Mouse (Mus musculus): ENCODE results near the gene Usp6nl. TPM values are rescaled to one million over a fixed set of nuclear protein-coding genes. Genes with fewer than 3 reads are reported as not detected.

Usp6nl gene
- polyA plus RNA-seq, 2 experiments from 2014 or later: 7.7 to 10.2 TPM

DNA sequence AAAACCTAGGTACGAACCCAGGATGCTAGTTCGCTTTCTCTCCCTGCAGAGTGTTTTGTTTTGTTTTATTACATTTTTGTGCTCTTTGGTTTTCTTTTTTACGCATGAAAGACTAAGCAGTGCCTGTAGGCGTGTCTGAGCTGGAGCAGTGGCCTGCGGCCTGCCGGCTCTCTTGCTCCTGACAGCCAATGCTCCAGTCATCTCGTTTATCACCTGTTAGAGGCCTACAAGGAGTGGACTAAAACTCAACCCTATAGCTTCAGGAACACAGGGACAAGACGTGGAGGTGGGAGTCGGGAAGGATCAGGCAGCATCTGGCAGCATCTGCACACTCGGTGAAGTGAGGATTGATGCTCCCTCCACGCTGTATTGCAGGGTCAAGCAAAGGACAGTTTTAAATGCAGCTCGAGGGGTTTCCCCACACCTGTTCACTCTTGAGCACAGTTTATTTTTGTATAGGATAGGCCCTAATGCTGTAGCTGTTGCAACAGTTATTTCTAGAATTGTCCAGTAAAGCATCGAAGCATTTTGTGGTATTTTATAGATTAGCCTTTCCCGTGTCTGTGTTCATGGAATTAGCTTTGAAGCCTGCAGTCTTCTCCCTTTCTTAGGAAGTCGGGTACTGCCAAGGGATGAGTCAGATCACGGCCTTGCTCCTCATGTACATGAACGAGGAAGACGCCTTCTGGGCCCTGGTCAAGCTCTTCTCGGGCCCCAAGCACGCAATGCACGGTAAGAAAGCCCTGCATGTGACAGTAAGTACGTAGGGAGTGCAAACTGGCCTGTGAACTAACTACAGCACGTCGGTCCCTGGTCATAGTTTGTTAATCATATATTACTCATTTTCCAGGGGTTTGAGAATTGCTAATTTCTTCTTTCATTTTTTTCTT is 101.4 kb downstream of the Usp6nl start:
- no peak for ATAC-seq

- ATAC-seq: no peak
Measured at GRCm38 (mm10) chr2:6424851-6425250, 102.4 kb downstream of the Usp6nl start.

DNA sequence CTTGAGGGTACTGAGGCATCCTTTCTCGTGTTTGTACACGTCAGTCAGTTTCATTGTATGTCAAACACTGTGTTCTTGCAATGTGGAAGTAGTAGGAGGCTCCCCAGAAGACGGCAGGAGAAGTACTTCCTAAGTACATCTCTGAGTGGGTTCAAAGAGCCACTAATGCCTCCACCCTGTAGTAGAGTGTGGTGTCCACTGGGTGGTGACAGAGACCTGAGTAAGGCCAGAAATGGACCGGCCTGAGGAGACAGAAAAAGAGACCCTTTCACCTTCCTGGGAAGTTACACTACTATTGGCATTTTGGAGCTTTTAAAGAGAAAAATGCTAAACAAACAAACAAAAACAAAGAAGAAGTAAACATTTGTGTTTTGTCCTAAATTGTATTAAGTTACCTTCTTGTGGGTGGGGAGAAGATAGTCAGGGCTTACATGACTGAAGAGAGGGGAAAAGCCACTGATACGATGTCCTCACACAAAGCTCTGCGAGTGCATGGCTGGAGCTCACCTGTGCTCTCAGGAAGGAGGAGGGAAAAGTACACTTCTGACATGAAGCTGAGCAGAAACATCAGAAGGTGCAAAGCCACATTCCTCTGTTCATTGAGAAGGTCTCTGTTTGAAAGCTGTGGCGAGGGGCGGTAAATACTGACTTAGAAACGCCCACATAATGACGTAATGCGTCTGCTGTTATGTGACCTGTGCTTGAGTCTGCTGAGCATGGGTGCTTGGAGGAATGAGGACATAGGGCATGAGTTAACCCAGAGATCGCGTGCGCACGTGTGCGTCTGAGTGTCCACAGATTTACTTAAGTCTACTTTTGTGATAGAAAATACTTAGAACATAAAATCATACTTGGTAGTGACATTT is 113.9 kb downstream of the Usp6nl start:
- no peak for ATAC-seq

DNA sequence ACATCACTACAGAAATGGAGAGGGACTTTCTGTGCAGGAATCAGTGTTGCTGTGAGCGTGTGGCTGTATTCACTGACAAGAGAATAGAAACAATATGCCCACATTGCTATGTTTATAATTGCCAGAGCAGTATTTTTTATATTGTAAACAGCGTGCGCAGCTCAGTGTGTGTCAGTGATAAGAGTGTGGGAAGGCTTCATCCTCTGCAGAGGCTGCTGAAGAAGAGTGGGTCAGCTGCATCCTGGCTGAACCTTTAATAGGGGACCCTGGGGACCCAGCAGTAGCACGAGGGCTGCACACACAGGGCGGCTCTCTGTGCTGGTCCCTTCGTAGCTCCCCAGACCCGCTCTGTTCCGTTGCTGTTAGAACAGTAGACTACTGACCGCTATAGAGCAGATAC is 119.2 kb downstream of the Usp6nl start:
- ATAC-seq: no peak

DNA sequence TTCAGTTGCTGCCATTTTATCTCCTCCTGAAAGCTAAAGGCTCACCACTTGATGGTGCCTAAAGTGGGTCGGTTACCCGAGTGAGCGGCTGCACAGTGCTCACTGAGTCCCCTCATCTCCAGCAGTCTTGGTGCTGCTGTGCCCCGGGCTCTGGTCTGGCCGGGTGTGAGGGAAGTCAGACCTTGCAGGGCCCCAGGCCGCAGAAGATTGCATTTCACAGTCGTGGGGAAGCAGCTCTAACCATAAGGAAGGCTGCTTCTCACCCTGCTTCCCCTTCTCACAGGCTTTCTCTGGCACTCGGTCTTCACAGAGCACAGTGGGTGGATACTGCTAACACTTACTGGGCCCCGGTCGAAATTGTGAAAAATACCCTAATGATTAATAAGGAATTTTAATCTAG is 119.8 kb downstream of the Usp6nl start:
- ATAC-seq: no peak

DNA sequence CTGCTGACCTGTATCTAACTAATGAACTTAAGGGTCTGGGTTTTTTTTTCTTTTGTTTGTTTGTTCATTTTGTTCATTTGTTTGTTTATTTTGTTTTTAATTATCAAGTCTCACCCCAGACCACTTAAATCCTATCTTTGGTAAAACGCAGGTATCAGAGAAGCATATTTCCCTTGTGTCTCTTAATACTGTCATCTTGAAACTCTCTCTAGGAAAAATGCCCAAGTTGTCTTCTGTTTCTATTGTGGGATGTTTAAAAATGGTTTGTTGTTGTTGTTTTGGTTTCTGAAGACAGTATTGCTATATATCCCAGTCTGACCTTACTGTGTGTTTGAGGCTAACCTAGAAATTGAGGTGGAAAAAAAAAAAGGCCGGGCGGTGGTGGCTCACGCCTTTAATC is 121.5 kb downstream of the Usp6nl start:
- no peak for ATAC-seq

GRCm38 (mm10) chr2:6444723-6445169 is 122.3 kb downstream of the Usp6nl start:
- no peak for ATAC-seq

GRCm38 (mm10) chr2:6445858-6446257 is 123.4 kb downstream of the Usp6nl start:
- no peak for ATAC-seq

DNA sequence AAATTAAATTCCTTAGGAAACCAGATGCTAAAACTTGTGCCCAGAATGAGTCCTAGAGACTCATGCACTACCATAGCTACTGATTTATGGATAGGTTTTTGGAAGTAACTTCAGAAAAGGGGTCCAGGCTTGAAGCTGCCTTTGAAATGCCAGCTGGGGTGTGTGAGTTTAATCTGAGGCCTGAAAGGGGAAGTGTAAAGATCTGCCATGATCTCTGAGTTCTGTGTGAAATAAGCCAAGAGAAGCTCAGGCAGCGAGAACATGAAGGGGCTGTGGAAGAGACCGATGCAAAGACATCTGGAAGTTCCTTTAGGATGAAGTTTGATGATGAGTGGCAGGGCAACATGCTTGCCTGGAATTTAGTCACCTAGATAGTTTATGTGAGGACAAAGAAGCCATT is 126.4 kb downstream of the Usp6nl start:
- ATAC-seq: no peak

- ATAC-seq: no peak
Measured at GRCm38 (mm10) chr2:6449656-6450055, 127.2 kb downstream of the Usp6nl start.

- no peak for ATAC-seq
Measured at GRCm38 (mm10) chr2:6450544-6450943, 128.1 kb downstream of the Usp6nl start.

DNA sequence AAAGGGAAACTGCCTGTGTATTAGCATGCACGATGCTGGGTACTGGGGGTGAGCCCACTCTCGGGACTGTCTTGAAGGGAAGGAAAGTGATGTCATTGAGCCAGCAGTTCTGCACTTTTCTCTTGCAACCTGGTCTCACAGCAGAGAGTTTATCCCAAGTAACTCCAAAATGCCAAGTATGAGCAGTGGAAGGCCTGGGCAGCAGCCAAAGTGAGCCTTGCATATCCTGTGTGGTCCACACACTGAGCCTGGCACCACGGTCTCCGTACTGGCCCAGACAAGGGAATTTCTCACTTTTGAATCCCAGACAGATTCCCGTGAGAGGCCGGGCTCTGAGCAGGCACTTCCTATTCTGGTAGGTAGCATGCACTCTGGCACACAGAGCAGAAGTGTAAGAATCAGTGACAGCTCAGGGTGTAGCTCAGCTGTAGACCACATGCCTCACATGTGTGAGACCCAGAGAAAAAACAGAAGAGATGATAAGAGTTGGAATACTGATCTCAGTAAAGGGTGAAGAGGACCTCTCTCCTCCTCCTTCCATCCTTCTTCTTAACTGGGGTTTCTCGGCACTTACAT is 132.6 kb downstream of the Usp6nl start:
- no peak for ATAC-seq

- ATAC-seq: no peak
Measured at GRCm38 (mm10) chr2:6459282-6460047, 137.0 kb downstream of the Usp6nl start.

DNA sequence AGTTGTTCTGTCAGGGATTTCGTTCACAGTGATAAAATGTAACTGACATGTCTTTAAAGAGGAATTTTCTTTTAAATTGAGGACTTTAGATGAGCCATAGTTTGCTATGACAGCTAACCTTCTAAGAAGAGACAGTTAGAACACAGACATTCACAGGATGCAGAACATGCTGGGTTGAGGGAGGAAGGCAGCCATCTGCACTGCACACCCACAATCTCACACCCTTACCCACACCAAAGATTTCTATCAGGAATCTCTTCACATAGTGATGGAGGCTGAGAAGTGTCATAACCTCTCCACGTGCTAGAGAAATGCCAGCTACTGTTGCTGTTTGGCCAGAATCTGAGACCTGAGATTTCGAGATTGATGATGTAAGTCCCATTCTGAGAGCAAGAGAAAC is 139.8 kb downstream of the Usp6nl start:
- no peak for ATAC-seq

DNA sequence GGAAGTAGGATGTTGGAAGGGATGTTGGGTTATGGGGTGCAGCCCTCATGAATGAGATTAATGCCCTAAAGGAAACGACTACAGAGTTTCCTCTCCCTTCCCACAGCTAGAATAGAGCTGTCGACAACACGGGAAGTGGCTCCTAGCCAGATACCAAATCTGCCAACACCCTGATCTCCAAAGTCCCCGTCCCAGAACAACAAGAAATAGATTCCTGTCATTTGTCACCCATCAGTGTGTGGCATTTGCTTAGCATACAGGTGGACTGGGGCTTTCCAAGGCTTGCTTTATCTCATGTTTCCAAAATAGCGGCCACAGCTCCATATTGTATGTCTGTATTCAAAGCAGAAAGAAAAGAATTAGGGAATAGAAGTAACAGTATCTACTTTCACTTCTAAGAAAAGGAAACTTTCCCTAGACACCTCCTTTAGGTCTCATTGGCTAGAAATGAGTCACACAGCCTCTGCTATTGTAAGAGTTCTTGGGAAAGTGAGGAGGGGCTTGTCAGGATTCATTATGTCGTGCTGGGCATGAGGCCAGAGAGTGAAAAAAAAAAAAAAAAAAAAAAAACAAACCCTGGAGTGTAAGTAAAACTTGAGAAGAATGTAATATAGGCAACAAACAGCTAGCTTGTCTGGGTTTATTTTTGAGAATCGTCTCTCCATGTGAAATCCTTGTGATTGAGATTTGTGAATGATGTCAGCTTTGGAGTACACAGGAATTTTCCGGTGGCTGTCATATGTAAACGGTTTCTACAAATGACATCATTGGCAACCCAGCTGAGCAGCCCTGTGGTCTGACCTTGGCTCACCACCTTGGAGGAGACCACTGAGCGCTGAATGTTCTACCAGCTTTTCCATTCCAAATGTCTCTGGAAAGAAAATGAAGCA is 141.6 kb downstream of the Usp6nl start:
- no peak for ATAC-seq

DNA sequence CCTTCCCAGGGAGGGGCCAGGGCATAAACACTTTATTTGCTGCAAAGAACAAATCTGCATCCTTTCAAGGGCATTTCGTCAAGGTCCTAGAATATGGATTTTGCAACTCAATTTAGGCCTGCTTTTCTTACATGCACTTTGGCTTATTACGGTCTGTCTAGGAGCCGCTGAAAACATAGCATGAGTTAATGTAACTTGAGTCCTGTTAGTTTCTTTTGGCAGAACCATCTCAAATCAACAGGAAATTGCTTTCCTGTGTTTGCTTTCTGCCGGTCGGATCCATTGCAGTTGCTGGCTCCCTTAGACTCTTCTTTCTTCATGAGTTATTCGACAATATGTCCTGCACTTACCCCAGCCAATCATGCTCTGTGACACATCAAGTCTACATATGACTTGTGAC is 143.9 kb downstream of the Usp6nl start:
- no peak for ATAC-seq

DNA sequence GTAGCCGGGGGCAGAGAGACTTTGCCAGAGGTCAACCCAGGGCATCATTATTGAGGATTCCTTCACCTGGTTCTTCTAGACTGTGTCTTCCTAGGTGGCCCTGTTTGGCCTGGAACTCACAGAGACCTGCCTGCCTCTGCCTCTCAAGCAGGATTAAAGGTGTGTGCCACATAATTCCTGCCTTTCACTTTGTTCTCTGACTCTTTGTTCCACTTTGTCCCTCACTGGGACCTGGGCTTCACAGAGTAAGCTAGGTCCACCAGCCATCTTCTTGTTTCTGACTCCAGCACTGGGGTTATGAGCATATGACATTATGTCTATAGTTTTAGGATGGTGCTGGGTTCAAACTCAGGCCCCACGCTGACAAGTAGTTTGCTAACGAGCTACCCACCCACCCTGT is 144.9 kb downstream of the Usp6nl start:
- no peak for ATAC-seq

DNA sequence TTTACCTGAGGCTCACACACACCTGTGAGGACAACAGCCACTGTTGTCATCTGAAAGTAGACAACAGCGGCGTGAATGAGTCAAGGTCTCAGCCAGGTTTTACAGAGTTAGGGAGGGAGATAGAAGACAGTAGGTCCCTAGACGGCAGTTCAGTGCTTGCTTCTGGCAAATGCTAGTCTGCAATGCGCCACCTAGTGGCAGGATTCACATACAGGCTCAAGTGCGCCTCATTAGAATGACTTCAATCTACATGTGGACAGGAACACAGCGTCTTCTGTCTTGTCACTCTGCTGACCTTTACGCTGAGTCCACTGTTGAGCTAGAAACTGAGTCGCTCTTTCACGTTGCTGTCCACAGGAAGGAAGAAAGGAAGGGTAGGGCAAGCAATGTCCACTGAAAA is 146.7 kb downstream of the Usp6nl start:
- ATAC-seq: peak; percentile 89

DNA sequence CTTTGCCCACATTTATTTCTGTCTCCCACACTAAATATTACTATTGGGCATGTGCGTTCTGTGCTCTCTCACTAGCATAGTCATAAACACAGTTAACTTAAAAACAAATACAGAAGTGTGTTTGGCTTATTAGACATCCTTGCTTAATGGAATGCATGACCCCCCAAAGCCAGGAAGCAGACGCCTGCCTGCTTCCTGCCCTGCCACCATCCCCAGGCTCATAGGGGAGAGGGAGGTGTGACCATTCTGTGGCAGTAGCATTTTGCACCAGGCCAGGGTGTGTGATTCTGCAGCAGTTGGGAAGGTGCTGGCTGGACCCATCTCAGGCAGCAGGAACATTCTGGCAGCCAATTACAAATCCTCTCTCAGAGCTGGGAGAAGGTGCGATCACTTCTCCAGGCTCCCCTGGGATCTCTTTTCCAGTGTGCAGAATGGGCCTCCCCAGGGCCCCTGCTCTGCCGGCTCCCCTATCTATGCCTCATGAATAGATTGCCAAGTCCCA is 148.7 kb downstream of the Usp6nl start:
- ATAC-seq: no peak

- no peak for ATAC-seq
Measured at GRCm38 (mm10) chr2:6473829-6474228, 151.4 kb downstream of the Usp6nl start.

GRCm38 (mm10) chr2:6477884-6478283 is 155.4 kb downstream of the Usp6nl start:
- no peak for ATAC-seq

Measured in CD4-positive, CD25-positive, alpha-beta regulatory T cell, adult 4 months (primary cell).